Mouse (Mus musculus): ENCODE data around the gene Vopp1. TPM values are rescaled to one million over a fixed set of nuclear protein-coding genes. Genes with fewer than 3 reads are reported as not detected.
A peak's percentile ranks its signal among the peaks of the same experiment; 100 is the strongest.

Gene Vopp1
- total RNA-seq, 2 experiments from 2014 or later = 5.1 to 7.5 TPM

DNA sequence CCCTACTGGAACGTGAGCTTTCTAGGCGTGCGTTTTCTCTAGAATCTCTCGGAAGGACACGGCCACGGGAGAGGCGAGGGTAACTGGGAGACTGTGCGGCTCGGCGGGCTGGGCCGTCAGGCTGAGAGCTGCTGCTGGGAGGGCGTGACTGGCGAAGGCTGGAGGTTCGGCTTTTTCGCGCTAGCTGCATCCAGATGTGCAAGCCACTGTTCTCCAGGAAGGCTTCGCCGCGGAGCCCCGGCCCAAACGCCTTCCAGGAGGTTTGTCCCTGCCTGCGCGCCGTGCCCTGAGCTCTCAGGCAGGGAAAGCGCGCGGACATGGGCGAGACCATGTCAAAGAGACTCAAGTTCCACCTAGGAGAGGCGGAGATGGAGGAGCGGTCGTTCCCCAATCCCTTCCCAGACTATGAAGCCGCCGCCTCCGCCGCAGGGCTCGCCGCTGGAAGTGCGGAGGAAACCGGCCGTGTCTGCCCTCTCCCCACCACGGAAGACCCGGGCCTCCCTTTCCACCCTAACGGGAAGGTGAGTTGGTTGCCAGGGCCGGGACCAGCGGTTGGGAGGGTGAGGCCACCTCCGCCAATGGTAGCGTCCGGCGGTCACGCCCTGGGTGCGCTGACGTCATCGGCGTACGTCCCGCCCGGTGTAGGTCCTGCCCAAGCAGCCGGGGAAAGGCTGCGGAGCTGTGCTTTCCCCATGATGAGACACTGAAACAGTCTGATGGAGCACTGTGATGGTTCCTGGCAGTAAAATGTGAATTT lies 122.0 kb downstream of the Vopp1 start:
- peak; percentile 95 for DNase-seq

DNA sequence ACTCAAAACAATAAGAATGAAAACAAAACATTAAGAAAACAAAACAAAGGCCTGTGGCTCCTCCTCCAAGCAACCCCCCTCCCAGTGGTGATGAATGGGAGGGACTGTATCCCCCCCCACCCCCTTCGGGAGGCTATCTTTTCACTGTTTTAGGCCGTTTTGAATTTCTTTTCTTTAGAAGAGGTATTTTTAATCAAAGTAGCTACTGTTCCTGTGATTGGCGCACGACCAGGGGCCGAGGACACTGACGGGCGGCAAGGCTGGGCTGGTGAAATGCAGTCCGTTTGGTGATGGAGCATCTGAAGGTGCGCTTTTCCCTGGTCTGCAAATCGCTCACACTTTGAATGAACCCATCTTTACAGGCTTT lies 122.6 kb downstream of the Vopp1 start, which contains the start of gene Lancl2:
TSS of gene Lancl2 (plus strand) at position 165 of the 367 bp plus-strand sequence.
- peak; percentile 10 for DNase-seq

DNA sequence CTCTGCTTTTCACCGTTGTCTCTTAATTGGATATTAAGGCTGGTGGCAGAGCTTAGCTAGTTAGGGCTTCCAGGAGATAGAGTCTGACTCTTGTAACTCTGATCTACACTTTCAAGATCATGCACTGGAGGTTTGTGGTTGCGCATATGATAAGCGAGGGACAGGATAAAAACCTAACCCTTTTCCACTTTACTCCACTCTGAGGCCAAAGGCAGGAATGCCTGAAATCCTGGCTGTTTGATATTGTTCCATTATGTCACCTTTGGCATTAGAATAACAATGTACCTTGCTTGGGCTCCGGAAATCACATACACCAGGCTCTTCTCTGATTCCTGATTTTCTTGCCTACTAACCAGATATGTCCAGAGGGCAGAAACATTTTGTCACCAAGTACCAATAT lies 123.3 kb downstream of the Vopp1 start:
- DNase-seq = no peak

GRCm38 (mm10) chr6:57693116-57693515 lies 131.8 kb downstream of the Vopp1 start:
- no peak for DNase-seq

DNA sequence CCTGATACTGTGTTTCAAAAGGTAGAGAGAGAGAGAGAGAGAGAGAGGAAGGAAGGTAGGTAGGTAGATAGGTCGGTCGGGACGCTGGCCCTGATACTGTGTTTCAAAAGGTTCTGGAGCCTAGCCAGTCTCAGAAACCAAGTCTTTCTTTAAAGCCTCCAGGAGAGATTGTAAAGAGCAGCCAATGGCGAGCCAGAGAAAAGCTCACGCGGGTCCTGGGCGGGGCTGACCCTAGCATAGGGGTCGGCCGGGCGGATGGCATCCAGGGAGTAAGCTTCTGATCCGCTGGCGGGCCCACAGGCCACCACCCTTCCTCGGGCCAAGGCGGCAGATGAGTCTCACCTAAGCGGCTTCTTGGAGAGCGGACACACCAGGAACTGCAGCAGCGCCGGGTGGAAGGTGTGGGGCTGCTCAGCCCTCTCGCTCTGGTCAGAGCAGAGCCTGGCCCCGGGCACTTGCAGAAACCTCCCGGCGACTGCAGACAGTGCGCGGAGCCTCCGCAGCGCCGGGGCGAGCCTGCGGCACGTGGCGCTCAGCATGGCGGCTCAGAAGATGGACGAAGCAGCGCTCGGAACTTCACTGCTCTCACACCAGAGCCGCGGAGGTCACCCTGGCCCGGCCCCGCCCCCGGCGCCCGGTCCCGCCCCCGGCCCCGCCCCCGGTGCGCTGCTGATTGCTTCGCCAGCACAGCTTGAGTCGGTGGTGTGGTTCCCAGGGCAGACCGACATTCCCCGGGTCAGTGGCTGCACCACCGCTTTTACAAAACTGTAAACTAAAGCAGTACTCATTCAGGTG lies 133.3 kb downstream of the Vopp1 start, which contains the start of gene Pyurf:
TSS of gene Pyurf (minus strand) at position 612 of the 795 bp plus-strand sequence.
- DNase-seq = peak; percentile 88

DNA sequence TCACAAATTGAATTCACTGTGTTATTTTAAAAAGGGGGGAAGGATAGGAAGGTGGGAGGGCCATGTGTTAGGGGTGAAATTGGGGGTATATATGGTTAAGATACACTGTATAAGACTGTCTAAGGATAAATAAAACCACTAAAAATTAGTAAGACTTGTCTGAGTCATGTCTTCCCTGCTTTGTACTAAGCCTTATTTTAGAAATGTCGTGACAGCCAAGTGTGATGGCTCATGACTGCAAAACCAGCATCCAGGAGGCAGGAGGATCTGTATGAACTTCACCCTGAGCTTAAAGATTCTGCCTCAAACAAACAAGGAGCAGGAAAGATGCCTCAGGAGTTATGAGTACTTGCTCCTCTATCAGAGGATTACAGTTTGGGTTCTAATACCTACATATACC lies 140.8 kb downstream of the Vopp1 start:
- no peak for DNase-seq

Other genes with a start within 250 kb of the Vopp1 start
- gene Herc6, start 244.2 kb downstream of the Vopp1 start, total RNA-seq (2021) = 1 to 10 TPM in 1 of 2 experiments, under 1 TPM in 1; 0.41 to 1.6 TPM
- 10 to 100 TPM; 13.6 to 14.4 TPM for gene Pyurf, start 133.1 kb downstream of the Vopp1 start, total RNA-seq (2021)
- gene Lancl2, start 122.6 kb downstream of the Vopp1 start, total RNA-seq (2021) = 1 to 10 TPM; 8.1 to 8.5 TPM
- gene Vmn1r21, start 25.2 kb upstream of the Vopp1 start, total RNA-seq (2021) = not detected
- gene Vmn1r22, start 82.9 kb upstream of the Vopp1 start, total RNA-seq (2021) = not detected
- not detected for gene Vmn1r23, start 101.7 kb upstream of the Vopp1 start, total RNA-seq (2021)
- not detected for gene Vmn1r24, start 136.3 kb upstream of the Vopp1 start, total RNA-seq (2021)
- not detected for gene Vmn1r25, start 155.7 kb upstream of the Vopp1 start, total RNA-seq (2021)
- not detected for gene Vmn1r26, start 190.0 kb upstream of the Vopp1 start, total RNA-seq (2021)